Mouse (Mus musculus) forebrain, embryonic 12.5 days (tissue): Measurements from ENCODE around the gene Clca4a. TPM values are rescaled to one million over a fixed set of nuclear protein-coding genes. Genes with fewer than 3 reads are reported as not detected.
"Not testable (repeated sequence)": the region's sequence is repeated elsewhere in the genome, so short reads cannot be mapped to it uniquely, and the experiment has no call there.

Experiments
- ATAC-seq: fragments of 200-750 bp; cut with Nextera tagmentation; 2 replicates; pipeline ENCODE4 v1.8.0; 2017; ENCODE audit warnings: moderate TSS enrichment; ENCODE audit not compliant: low FRiP score
- H3K27ac ChIP-seq: fragments of 300-500 bp; sonication (generic); 2 replicates; pipeline ENCODE4 v1.5.1; 2016; ENCODE audit warnings: mild to moderate bottlenecking
- H3K27me3 ChIP-seq: fragments of 300-500 bp; sonication (generic); 2 replicates; pipeline ENCODE4 v1.6.1; 2016; ENCODE audit warnings: mild to moderate bottlenecking
- H3K36me3 ChIP-seq: fragments of 300-500 bp; sonication (generic); replicated peaks from 2 replicates; pipeline ENCODE4 v1.6.1; 2016; ENCODE audit warnings: mild to moderate bottlenecking
- H3K4me1 ChIP-seq: fragments of 300-500 bp; sonication (generic); 2 replicates; pipeline ENCODE4 v1.6.1; 2016
- H3K4me2 ChIP-seq: fragments of 300-500 bp; sonication (generic); 2 replicates; pipeline ENCODE4 v1.6.1; 2016; ENCODE audit warnings: mild to moderate bottlenecking, moderate library complexity
- H3K4me3 ChIP-seq: fragments of 300-500 bp; sonication (generic); replicated peaks from 2 replicates; pipeline ENCODE4 v1.5.1; 2016; ENCODE audit warnings: mild to moderate bottlenecking
- H3K9ac ChIP-seq: fragments of 300-500 bp; sonication (generic); 2 replicates; pipeline ENCODE4 v1.6.1; 2016; ENCODE audit warnings: mild to moderate bottlenecking
- H3K9me3 ChIP-seq: fragments of 300-500 bp; sonication (generic); 2 replicates; pipeline ENCODE4 v1.6.1; 2016
- WGBS: fragments of 180-500 bp; shearing (Covaris S2); methylation state at CpG from one replicate; pipeline ENCODE4 v1.1.7; 2016; 5-methylcytosine and 5-hydroxymethylcytosine counted together
- polyA plus RNA-seq: library from polyadenylated mRNA; unstranded; fragments of >200 nt; fragmentation: Nextera tagmentation; extraction: Ambion mirVana; gene quantifications from 2 replicates; pipeline ENCODE4 v1.2.1, GENCODE M21; 2016

The Clca4a gene
- polyA plus RNA-seq, 1 experiment from 2014 or later, result 0.06 TPM

- WGBS, result 61% methylated on average over 4 of the region's 4 CpGs
- no peak for ATAC-seq
Measured at GRCm38 (mm10) chr3:144950829-144951228, 24.0 kb downstream of the Clca4a start.

GRCm38 (mm10) chr3:144947376-144947775 is 27.5 kb downstream of the Clca4a start:
- 17% methylated on average over 5 of the region's 5 CpGs for WGBS
- H3K9me3 ChIP-seq, result not testable (repeated sequence)

More at GRCm38 (mm10) chr3:144950829-144951228, 24.0 kb downstream of the Clca4a start:
- Histone ChIP-seq H3K27ac (no peak overlapping the region), H3K36me3 (no peaks in the 10 kb centered on the region), H3K27me3 (no peaks in the 10 kb centered on the region), H3K4me2 (no peak overlapping the region), H3K9ac (no peak overlapping the region), H3K4me3 (no peak overlapping the region), H3K4me1 (no peaks in the 10 kb centered on the region), H3K9me3 (no peaks in the 10 kb centered on the region)

GRCm38 (mm10) chr3:144933625-144934024 is 41.2 kb downstream of the Clca4a start:
- not testable (repeated sequence) for ATAC-seq

More at GRCm38 (mm10) chr3:144947376-144947775, 27.5 kb downstream of the Clca4a start:
- not testable (repeated sequence) for H3K4me1 ChIP-seq, H3K4me2 ChIP-seq, ATAC-seq, H3K4me3 ChIP-seq, H3K27me3 ChIP-seq, H3K9ac ChIP-seq, H3K36me3 ChIP-seq, H3K27ac ChIP-seq

GRCm38 (mm10) chr3:144933011-144933491 is 41.8 kb downstream of the Clca4a start:
- no peak overlapping the region for H3K4me2 ChIP-seq
- H3K9me3 ChIP-seq, result no peaks in the 10 kb centered on the region
- no peak overlapping the region for H3K27ac ChIP-seq
- no peaks in the 10 kb centered on the region for H3K36me3 ChIP-seq
- no peak overlapping the region for H3K9ac ChIP-seq
- no peaks in the 10 kb centered on the region for H3K27me3 ChIP-seq
- no peaks in the 10 kb centered on the region for H3K4me1 ChIP-seq
- H3K4me3 ChIP-seq, result no peak overlapping the region
- ATAC-seq, result no peak
- 95% methylated on average over 1 of the region's 1 CpGs for WGBS

More at GRCm38 (mm10) chr3:144933625-144934024, 41.2 kb downstream of the Clca4a start:
- H3K4me3 ChIP-seq, H3K27ac ChIP-seq, H3K4me1 ChIP-seq, H3K9me3 ChIP-seq, H3K9ac ChIP-seq, H3K36me3 ChIP-seq, H3K4me2 ChIP-seq, H3K27me3 ChIP-seq: not testable (repeated sequence)

- Histone ChIP-seq H3K27ac (no peak within 1 kb of the TSS), H3K4me1 (no peaks in the 10 kb centered on the region), H3K9ac (no peak within 1 kb of the TSS), H3K36me3 (no peaks in the 10 kb centered on the region), H3K4me2 (no peak within 1 kb of the TSS), H3K27me3 (no peaks in the 10 kb centered on the region), H3K9me3 (no peaks in the 10 kb centered on the region), H3K4me3 (no peak within 1 kb of the TSS)
- ATAC-seq, result no peak
Measured at GRCm38 (mm10) chr3:144932335-144932734, 42.5 kb downstream of the Clca4a start, which contains the start of gene Clca4b. Clca4b (minus strand) TSS chr3:144932529.

GRCm38 (mm10) chr3:144914014-144914413 is 60.8 kb downstream of the Clca4a start:
- Histone ChIP-seq H3K9ac (no peak overlapping the region), H3K36me3 (no peaks in the 10 kb centered on the region), H3K9me3 (no peaks in the 10 kb centered on the region), H3K27ac (no peak overlapping the region), H3K4me1 (no peaks in the 10 kb centered on the region), H3K27me3 (no peaks in the 10 kb centered on the region), H3K4me2 (no peak overlapping the region), H3K4me3 (no peak overlapping the region)
- no peak for ATAC-seq
- 95% methylated on average over 2 of the region's 2 CpGs for WGBS

Other genes starting within 250 kb of the Clca4a start
- 0.12 and 0.20 TPM in 2 replicates for gene Clca3a1, start 214.1 kb downstream of the Clca4a start, polyA plus RNA-seq
- 0.15 TPM in 1 of 2 replicates, not detected in the other for gene Clca3a2, start 155.6 kb downstream of the Clca4a start, polyA plus RNA-seq
- gene Clca3b, start 125.7 kb downstream of the Clca4a start, polyA plus RNA-seq, result not detected in 2 replicates
- gene Clca4b, start 42.5 kb downstream of the Clca4a start, polyA plus RNA-seq, result not detected in 2 replicates
- 0.06 TPM in 1 of 2 replicates, not detected in the other for gene Clca1, start 57.7 kb upstream of the Clca4a start, polyA plus RNA-seq
- 0.15 and 0.19 TPM in 2 replicates for gene Clca2, start 124.4 kb upstream of the Clca4a start, polyA plus RNA-seq
- gene Odf2l, start 143.5 kb upstream of the Clca4a start, polyA plus RNA-seq, result 31.3 and 31.7 TPM in 2 replicates